Mouse (Mus musculus): Measurements from ENCODE around the gene Slc24a5. TPM values are rescaled to one million over a fixed set of nuclear protein-coding genes. Genes with fewer than 3 reads are reported as not detected.

The Slc24a5 gene
- polyA plus RNA-seq, 1 experiment from 2014 or later: 3.9 TPM

DNA sequence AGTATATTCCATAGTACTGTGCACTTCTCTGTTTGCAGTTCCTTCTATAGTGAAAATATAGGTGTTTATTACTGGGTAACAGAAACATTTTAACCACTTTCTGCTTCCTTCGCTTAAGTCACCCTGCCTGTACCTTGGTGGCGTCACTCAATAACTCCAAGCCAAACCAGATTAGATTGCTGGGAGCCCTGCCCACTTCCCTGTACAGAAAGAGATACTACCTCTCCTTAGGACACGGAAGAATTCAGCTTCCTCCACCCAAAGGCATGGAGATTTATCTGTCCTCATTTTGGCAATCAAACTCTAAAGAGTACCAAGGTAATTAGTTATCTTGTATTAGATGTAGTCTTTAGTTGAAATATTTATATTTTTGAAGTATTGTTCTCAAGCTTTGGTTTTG is 58.9 kb downstream of the Slc24a5 start:
- Histone ChIP-seq H3K4me1 (ENCODE audit: control insufficient read depth, insufficient read depth, low read length) (peaks cover 7% of the 10 kb centered on the region; the same call in 1 of the 2 replicates), H3K36me3 (ENCODE audit: control insufficient read depth, insufficient read depth, low read length) (no peaks in the 10 kb centered on the region), H3K27me3 (ENCODE audit: control insufficient read depth, insufficient read depth, low read length) (0 out of 2 replicates have a peak, but pooled peaks cover 4% of the 10 kb centered on the region), H3K9ac (ENCODE audit: low read depth, low read length) (no peak overlapping the region), H3K9me3 (ENCODE audit: control insufficient read depth, low read length) (no peaks in the 10 kb centered on the region), H3K4me2 (replicated peaks; ENCODE audit: low read depth, low read length) (no peak overlapping the region), H3K27ac (ENCODE audit: low read depth, low read length) (no peak overlapping the region), H3K4me3 (ENCODE audit: low read length) (no peak overlapping the region)
- 87% methylated on average over 3 of the region's 3 CpGs for WGBS
- ATAC-seq (ENCODE audit: low FRiP score, low TSS enrichment): no peak

DNA sequence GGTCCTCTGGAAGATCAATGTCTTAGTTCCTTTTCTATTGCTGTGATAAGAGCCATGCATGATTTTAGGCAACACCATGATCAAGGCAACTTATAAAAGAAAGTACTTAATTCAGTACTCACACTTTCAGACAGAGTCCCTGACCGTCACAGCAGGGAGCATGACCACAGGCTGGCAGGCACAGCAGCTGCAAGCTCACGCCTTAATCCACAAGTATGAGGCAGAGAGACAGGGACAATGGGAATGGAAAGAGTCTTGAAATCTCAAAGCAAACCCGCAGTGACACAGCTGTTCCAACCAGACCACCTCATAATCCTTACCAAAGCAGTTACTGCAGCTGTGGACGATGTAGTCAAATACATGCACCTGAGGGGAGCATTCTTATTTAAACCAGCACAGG is 66.2 kb downstream of the Slc24a5 start:
- Histone ChIP-seq H3K27ac (ENCODE audit: low read depth, low read length) (no peak overlapping the region), H3K4me1 (ENCODE audit: control insufficient read depth, insufficient read depth, low read length) (0 out of 2 replicates have a peak, but pooled peaks cover 5% of the 10 kb centered on the region), H3K9me3 (ENCODE audit: control insufficient read depth, low read length) (no peaks in the 10 kb centered on the region), H3K36me3 (ENCODE audit: control insufficient read depth, insufficient read depth, low read length) (no peaks in the 10 kb centered on the region), H3K4me3 (ENCODE audit: low read length) (no peak overlapping the region), H3K4me2 (replicated peaks; ENCODE audit: low read depth, low read length) (no peak overlapping the region), H3K9ac (ENCODE audit: low read depth, low read length) (no peak overlapping the region), H3K27me3 (ENCODE audit: control insufficient read depth, insufficient read depth, low read length) (0 out of 2 replicates have a peak, but pooled peaks cover 5% of the 10 kb centered on the region)
- no peak for ATAC-seq (ENCODE audit: low FRiP score, low TSS enrichment)
- 45% methylated on average over 4 of the region's 4 CpGs for WGBS

- H3K4me3 ChIP-seq (ENCODE audit: low read length): peak within 1 kb of the TSS; percentile 28
- 2% methylated on average over 39 of the region's 39 CpGs for WGBS
These were observed 68.2 kb downstream of the Slc24a5 start, which contains the start of gene Ctxn2 for GRCm38 (mm10) chr2:125135903-125136811. Gene Ctxn2, plus strand, starts transcription at chr2:125136692.

DNA sequence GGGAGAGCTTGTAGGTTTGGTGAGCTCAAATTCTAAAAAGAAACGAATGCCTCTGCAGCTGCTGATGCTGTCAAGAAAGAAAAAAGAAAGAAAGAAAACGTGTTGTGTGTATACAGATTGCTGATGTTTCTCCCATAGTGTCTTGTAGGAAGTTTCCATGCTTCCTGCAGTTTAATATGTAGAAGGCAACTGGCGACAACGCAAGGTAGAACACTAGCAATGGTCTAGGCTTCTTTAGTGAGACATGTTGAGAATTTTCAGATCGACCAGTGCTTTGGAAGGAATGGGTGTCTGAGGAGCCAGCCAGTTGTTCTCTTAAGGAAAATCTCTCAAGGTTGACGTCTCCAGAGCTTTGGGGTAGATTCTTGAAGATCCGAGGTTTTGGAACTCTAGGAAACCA is 68.9 kb downstream of the Slc24a5 start:
- no peak overlapping the region for H3K4me3 ChIP-seq (ENCODE audit: low read length)
- WGBS: 38% methylated on average over 7 of the region's 7 CpGs
- H3K4me2 ChIP-seq (replicated peaks; ENCODE audit: low read depth, low read length): peak overlapping the region; percentile 66
- no peaks in the 10 kb centered on the region for H3K36me3 ChIP-seq (ENCODE audit: control insufficient read depth, insufficient read depth, low read length)
- no peak overlapping the region for H3K9ac ChIP-seq (ENCODE audit: low read depth, low read length)
- no peak overlapping the region for H3K27ac ChIP-seq (ENCODE audit: low read depth, low read length)
- peaks cover 5% of the 10 kb centered on the region; the same call in 1 of the 2 replicates for H3K27me3 ChIP-seq (ENCODE audit: control insufficient read depth, insufficient read depth, low read length)
- no peak for ATAC-seq (ENCODE audit: low FRiP score, low TSS enrichment)
- no peaks in the 10 kb centered on the region for H3K9me3 ChIP-seq (ENCODE audit: control insufficient read depth, low read length)
- 0 out of 2 replicates have a peak, but pooled peaks cover 5% of the 10 kb centered on the region for H3K4me1 ChIP-seq (ENCODE audit: control insufficient read depth, insufficient read depth, low read length)

More at GRCm38 (mm10) chr2:125135903-125136811, 68.2 kb downstream of the Slc24a5 start, which contains the start of gene Ctxn2:
- Histone ChIP-seq H3K9me3 (ENCODE audit: control insufficient read depth, low read length) (no peaks in the 10 kb centered on the region), H3K27me3 (ENCODE audit: control insufficient read depth, insufficient read depth, low read length) (peaks cover 5% of the 10 kb centered on the region; the same call in 1 of the 2 replicates), H3K36me3 (ENCODE audit: control insufficient read depth, insufficient read depth, low read length) (no peaks in the 10 kb centered on the region), H3K4me2 (replicated peaks; ENCODE audit: low read depth, low read length) (peak within 1 kb of the TSS; percentile 66), H3K27ac (ENCODE audit: low read depth, low read length) (no peak within 1 kb of the TSS), H3K9ac (ENCODE audit: low read depth, low read length) (no peak within 1 kb of the TSS), H3K4me1 (ENCODE audit: control insufficient read depth, insufficient read depth, low read length) (0 out of 2 replicates have a peak, but pooled peaks cover 5% of the 10 kb centered on the region)
- ATAC-seq (ENCODE audit: low FRiP score, low TSS enrichment): peak; percentile 85

Other genes with a start within 250 kb of the Slc24a5 start
- gene Myef2, start 55.5 kb downstream of the Slc24a5 start, polyA plus RNA-seq (2014; fragmentation: Nextera tagmentation; extraction: Ambion mirVana): 118 and 142 TPM in 2 replicates
- not detected in 2 replicates for gene Ctxn2, start 68.6 kb downstream of the Slc24a5 start, polyA plus RNA-seq (2014; fragmentation: Nextera tagmentation; extraction: Ambion mirVana)
- 8.0 and 21.4 TPM in 2 replicates for gene Slc12a1, start 84.4 kb downstream of the Slc24a5 start, polyA plus RNA-seq (2014; fragmentation: Nextera tagmentation; extraction: Ambion mirVana)
- gene Dut, start 179.1 kb downstream of the Slc24a5 start, polyA plus RNA-seq (2014; fragmentation: Nextera tagmentation; extraction: Ambion mirVana): 217 and 261 TPM in 2 replicates

Data from kidney, embryonic 14.5 days (tissue).